Mouse (Mus musculus): ENCODE measurements at regions not wholly inside any gene's neighbourhood (a gene's known extent, or its start where the extent isn't known, plus 50 kb on each side); places are given as distances from the start of the nearest gene placed in this dataset.
A peak's percentile ranks its signal among the peaks of the same experiment; 100 is the strongest.

DNA sequence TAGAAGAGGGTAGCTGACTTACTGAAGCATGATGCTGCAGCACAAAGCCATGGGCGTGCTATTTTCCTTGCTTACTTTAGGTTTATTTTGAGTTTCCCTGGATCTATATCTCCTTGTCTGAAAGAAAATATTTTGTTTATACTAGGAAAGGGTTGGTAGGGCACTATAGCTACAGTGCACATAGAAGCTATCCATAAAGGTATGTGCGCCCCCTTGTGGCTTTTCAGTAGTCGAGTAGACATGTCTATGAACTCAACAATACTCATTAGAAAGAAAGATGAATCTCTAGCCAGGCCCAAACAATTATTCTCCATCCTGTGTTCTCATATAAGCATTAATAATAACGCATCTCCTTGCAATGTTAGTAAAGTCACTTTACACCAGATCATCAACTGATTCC lies 114.3 kb downstream of the Rab38 start:
- peak; percentile 62 for DNase-seq (ENCODE audit: low read depth)

DNA sequence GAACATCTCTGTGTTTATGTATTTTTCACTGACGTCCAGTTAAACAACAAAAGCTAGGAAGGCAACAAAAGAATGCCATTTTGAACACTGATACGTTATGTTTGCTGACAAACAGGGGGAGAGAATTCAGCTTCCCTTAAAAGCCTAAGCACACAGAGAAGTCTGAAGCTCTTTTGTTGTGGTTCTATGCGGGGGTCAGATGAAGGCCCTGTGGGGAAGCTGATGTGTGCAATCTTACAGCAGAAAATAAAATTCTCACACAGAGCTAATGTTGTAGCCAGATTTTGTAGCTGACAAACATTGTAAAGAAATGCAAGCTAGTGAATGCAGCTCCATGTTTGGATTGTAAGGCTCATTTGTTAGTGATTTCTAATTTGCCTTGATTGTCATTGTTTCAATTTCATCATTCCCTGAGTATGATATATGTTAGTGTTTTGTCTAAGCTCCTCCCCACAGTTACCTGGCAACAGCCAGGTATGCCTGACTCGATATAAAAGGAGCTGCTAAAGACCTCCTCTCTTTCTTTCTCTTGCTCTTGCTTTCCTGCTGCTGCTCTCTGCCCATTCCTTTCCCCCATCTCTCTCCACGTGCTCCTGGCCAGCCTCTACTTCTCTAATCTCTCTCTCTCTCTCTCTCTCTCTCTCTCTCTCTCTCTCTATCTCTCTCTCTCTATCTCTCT lies 115.0 kb downstream of the Rab38 start:
- no peak for DNase-seq (ENCODE audit: low read depth)

DNA sequence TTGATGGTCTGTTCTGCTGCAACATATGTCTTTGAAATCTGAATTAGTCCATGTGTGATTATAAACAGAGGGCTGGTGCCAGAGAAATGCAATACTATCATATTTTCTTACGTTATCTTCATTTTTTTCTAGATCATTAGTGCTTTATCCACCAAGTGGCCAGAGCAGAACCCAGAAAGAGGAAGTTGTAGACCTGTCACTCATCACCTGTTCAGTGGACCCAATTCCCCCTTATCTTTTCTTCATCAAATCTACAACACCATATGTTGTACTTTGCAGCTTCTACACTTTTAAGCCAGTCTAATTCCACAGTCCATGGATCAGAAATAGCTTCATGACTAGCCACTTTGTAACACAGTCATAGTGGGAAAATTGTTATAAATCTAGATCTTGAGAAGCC lies 145.0 kb downstream of the Rab38 start:
- DNase-seq (ENCODE audit: low read depth): no peak

DNA sequence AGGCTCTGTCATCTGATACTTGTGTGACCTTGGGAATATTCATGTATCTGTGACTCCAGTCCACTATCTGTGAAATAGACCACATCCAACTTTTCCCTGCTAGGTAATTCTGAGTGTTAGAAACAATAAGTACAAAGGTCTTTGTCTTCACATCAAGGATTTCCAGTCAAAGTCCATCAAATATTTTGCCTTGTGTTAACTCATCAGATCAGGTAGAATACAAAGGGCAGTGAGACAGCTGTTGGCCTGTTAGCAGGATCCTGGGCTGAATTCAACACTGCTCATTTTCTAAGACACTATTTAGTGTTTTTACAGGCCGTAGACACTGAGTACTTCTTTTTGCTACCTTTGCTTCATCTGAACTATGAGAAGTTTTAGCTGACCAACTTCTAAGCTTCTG lies 170.7 kb downstream of the Rab38 start:
- no peak for DNase-seq (ENCODE audit: low read depth)

Data from NIH3T3 (cell line).